Mouse (Mus musculus): ENCODE results near the gene Mcf2l. TPM values are rescaled to one million over a fixed set of nuclear protein-coding genes. Genes with fewer than 3 reads are reported as not detected.
A peak's percentile ranks its signal among the peaks of the same experiment; 100 is the strongest.

Mcf2l gene
- polyA plus RNA-seq, 1 experiment, result 144 TPM

DNA sequence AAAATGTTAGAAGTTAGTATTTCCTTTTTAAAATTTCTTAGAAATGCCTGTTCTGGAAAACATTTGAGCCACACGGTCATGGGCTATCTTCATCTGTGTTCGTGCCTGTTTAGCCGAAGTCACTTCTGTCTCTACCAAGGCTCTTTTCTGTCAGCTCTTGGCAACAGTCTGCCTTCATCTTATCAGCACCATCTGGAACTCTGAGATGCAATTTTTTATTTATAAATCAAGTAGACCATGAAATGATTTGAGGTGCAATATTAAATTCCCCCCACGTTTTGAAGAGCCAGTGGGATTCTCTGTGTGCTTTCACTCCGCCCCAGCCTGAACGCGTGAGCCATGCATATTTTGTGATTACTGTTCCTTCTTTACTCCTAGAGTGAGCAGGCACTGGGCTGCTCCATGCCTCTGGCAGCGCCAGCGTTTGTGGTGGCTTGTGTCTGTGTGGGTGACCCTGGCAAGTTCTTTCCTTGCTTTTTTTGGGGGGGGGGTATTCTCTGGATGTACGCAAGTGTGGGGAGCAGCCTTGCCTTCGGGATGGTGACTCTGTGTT lies 15.5 kb downstream of the Mcf2l start:
- no peaks in the 10 kb centered on the region for H3K4me1 ChIP-seq (ENCODE audit: control insufficient read depth, insufficient read depth, low read length)
- no peak for TF ChIP-seq POLR2A (IDR thresholded peaks at IDR 0.05; ENCODE audit: extremely low read depth, insufficient read depth, low read length)
- TF ChIP-seq CTCF (IDR thresholded peaks at IDR 0.05; ENCODE audit: extremely low read depth, insufficient read depth, low read length), result no peak
- no peak overlapping the region for H3K4me3 ChIP-seq (ENCODE audit: insufficient read depth, low read length)
- H3K27ac ChIP-seq (ENCODE audit: insufficient read depth, low read length), result no peak overlapping the region

DNA sequence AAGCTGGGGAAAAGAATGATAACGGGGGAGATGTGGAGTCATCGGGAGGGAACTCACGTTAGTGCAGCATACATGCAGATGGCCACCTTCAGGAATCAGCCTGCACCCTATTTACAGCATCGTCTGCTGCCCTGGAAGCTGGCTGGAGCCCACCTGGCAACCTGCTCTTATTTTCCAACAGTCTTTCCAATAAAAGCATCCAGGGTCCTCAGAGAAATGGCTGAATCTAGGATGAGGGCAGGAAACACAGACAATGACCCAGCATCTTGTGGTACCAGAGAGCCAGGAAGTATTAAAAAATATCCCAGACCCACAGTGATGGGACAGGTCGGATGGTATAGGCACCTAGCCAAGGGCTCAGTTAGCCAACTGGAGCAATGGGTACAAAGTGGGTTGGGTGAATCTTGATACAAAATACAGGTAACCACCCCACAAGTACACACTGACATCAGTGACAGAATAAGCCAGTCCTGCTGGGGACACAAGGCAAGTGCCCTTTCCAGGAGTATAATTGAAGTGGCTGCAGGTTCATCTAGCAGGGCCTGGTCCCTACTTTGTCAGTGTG lies 19.4 kb downstream of the Mcf2l start:
- H3K27ac ChIP-seq (ENCODE audit: insufficient read depth, low read length), result no peak overlapping the region
- TF ChIP-seq CTCF (IDR thresholded peaks at IDR 0.05; ENCODE audit: extremely low read depth, insufficient read depth, low read length), result no peak
- TF ChIP-seq POLR2A (IDR thresholded peaks at IDR 0.05; ENCODE audit: extremely low read depth, insufficient read depth, low read length), result no peak
- no peaks in the 10 kb centered on the region for H3K4me1 ChIP-seq (ENCODE audit: control insufficient read depth, insufficient read depth, low read length)
- H3K4me3 ChIP-seq (ENCODE audit: insufficient read depth, low read length), result no peak overlapping the region

DNA sequence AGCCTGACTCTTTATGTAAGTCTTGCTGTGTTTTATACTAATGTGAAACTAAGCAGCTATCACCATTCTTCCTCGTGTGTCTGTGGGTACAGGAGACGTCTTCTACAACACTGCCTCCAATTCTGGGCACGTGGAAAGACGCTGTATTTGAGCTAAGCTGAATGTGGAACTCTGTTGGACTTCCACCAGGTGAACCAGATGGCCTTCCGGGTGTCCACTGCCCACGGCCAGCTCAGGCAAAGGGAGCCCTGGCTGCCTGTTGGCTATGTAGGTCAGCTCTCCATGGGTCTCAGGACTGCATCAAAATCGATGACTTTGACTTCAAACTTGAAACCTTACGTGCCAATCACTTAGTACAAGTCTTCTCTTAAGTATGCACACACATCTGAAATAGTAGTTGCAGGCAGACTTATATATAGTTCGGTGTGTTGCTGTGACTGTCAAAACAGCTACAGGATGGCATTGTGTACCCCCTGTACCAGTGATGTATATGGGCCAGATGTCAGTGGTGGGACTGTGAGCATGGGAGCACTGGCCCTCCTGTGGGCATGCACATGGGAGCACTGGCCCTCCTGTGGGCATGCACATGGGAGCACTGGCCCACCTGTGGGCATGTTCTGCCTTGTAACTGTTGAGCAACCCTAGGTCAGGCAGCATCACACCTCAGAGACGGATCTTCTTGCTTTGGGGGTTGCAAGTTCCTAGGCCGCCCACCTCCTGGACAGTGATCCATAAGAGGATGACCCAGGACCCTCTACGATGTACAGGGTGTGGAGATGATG lies 20.4 kb downstream of the Mcf2l start:
- no peak for TF ChIP-seq POLR2A (IDR thresholded peaks at IDR 0.05; ENCODE audit: extremely low read depth, insufficient read depth, low read length)
- TF ChIP-seq CTCF (IDR thresholded peaks at IDR 0.05; ENCODE audit: extremely low read depth, insufficient read depth, low read length), result no peak
- H3K27ac ChIP-seq (ENCODE audit: insufficient read depth, low read length), result no peak overlapping the region
- H3K4me1 ChIP-seq (ENCODE audit: control insufficient read depth, insufficient read depth, low read length), result no peaks in the 10 kb centered on the region
- no peak overlapping the region for H3K4me3 ChIP-seq (ENCODE audit: insufficient read depth, low read length)

DNA sequence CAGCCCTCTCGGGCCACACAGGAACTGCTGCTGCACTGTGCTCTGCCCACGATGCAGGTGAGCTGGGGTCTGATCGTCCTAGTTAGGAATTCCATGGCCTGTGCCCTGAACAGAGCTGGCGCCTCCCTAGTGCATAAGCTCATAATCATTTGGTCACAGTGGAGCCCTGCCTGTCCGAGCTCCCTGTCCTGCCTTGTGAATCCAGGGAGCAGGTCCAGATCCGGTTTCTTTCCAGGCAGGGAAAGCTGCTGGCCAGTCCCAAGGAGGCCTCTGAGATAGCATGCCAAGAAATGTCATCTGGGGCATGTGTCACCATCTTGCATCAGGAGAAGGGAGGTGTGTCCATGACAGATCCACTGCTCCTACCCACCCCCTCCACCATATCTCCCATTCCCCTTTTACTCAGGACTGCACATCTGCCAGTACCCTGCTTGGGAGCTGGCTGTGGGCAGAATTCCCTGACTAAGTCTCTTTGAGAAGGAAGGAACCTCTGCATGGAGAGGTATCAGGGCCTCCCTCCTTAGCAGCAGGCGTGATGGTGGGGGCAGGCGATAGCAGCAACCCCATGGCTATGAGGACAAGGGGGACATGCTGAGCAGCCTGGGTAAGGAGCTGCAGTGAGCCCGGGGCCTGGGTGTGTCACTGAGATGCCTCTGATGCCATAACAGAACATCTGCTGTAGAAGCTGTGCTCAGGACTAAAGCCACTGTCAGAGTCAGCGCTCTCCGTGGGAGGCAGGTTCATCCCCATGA lies 21.4 kb downstream of the Mcf2l start:
- no peak overlapping the region for H3K4me3 ChIP-seq (ENCODE audit: insufficient read depth, low read length)
- no peak overlapping the region for H3K27ac ChIP-seq (ENCODE audit: insufficient read depth, low read length)
- TF ChIP-seq CTCF (IDR thresholded peaks at IDR 0.05; ENCODE audit: extremely low read depth, insufficient read depth, low read length) (no peak), POLR2A (IDR thresholded peaks at IDR 0.05; ENCODE audit: extremely low read depth, insufficient read depth, low read length) (no peak)
- H3K4me1 ChIP-seq (ENCODE audit: control insufficient read depth, insufficient read depth, low read length), result no peaks in the 10 kb centered on the region

DNA sequence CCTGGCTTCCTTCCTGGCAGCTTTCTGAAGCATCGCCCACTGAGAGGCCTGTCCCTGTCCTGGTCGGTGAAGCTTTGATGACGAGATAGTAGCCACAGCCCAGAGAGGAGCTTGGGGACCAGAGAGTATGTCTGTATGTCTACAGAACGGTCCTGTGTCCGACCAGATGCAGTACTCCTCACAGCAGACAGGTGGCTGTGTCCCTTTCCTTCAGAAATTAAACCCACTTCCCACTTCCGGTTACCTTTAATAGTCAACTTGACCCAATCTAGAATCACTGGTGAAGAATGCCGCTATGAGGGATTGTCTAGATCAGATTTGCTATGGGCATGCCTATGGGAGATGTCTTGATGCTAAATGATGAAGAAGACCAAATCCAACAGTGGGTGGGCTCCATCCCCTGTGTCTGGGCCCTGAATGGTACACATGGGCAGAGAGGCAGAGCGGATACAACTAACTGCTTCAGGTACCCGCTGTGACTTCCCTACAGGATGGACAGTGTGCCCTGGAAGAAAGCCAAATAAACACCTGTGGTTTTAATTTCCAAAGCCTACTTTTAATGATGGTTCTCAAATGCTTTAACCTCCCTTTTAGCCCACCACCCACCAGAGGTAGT lies 22.0 kb downstream of the Mcf2l start:
- TF ChIP-seq POLR2A (IDR thresholded peaks at IDR 0.05; ENCODE audit: extremely low read depth, insufficient read depth, low read length), result no peak
- TF ChIP-seq CTCF (IDR thresholded peaks at IDR 0.05; ENCODE audit: extremely low read depth, insufficient read depth, low read length), result peak; percentile 27; the same call in 1 of the 2 replicates
- no peaks in the 10 kb centered on the region for H3K4me1 ChIP-seq (ENCODE audit: control insufficient read depth, insufficient read depth, low read length)
- H3K4me3 ChIP-seq (ENCODE audit: insufficient read depth, low read length), result no peak overlapping the region
- no peak overlapping the region for H3K27ac ChIP-seq (ENCODE audit: insufficient read depth, low read length)

DNA sequence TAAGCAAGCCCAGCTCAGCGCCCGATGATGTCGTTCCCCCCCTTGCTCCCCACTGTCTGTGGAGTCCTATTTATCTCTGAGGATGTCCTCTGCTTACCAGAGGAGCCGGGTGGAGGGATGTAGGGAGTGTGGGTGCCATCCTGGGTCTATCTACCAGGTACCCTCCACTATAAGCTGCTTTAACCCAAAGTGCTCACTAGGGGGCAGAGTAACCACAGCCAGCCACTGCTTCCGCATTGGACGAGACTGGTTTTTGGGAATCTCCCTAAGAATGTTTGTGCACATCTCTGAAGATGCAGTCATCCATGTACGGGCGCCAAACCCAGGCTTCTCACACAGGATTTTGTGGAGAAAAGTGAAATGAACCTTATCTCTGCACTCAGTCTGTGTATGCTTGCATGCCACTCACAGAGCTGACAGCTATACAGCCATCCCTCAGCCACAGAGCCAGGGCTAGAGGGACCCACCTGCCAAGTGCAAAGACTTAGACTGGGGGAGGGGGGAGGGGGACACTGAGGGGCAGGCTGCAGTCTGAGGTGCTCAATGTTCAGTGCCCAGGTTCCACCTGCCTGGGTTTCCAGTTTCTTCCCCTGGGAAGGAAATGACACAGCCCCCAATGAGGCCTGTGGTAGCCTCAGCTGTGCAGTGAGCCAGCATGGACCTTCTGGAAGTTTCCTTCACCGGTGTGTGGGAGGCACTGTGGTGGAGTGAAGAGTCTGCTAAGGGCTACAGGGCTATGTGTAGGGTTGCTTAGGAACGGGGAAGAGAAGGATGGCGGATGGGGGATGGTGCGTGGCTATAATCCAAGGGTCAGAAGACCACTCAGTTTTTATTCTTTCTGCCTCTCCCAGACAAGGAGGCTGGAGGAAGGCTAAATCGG lies 23.1 kb downstream of the Mcf2l start:
- TF ChIP-seq CTCF (IDR thresholded peaks at IDR 0.05; ENCODE audit: extremely low read depth, insufficient read depth, low read length) (peak; percentile 91), POLR2A (IDR thresholded peaks at IDR 0.05; ENCODE audit: extremely low read depth, insufficient read depth, low read length) (no peak)
- Histone ChIP-seq H3K4me3 (ENCODE audit: insufficient read depth, low read length) (no peak overlapping the region), H3K4me1 (ENCODE audit: control insufficient read depth, insufficient read depth, low read length) (no peaks in the 10 kb centered on the region), H3K27ac (ENCODE audit: insufficient read depth, low read length) (no peak overlapping the region)

DNA sequence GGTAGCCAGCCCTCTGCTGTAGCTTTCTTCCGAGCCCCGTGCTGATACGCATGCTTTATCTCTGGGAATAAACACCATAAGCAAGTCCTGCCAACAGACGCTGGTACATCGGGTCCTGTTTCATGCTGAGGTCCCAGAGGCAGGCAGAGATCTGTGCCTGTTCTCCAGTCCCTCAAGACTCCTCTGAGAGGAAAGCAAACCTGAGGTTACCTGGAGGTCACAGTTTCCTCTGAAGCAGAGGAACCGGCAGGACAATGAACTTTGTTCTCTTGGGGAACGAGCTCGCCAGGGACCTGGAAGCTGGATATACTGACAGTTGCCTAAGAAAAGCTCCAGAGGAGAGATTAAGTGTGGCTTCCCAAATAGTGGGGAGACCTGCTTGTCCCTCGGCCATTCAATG lies 24.2 kb downstream of the Mcf2l start:
- no peak for TF ChIP-seq POLR2A (IDR thresholded peaks at IDR 0.05; ENCODE audit: extremely low read depth, insufficient read depth, low read length)
- no peak for TF ChIP-seq CTCF (IDR thresholded peaks at IDR 0.05; ENCODE audit: extremely low read depth, insufficient read depth, low read length)
- Histone ChIP-seq H3K27ac (ENCODE audit: insufficient read depth, low read length) (no peak overlapping the region), H3K4me1 (ENCODE audit: control insufficient read depth, insufficient read depth, low read length) (no peaks in the 10 kb centered on the region), H3K4me3 (ENCODE audit: insufficient read depth, low read length) (no peak overlapping the region)

DNA sequence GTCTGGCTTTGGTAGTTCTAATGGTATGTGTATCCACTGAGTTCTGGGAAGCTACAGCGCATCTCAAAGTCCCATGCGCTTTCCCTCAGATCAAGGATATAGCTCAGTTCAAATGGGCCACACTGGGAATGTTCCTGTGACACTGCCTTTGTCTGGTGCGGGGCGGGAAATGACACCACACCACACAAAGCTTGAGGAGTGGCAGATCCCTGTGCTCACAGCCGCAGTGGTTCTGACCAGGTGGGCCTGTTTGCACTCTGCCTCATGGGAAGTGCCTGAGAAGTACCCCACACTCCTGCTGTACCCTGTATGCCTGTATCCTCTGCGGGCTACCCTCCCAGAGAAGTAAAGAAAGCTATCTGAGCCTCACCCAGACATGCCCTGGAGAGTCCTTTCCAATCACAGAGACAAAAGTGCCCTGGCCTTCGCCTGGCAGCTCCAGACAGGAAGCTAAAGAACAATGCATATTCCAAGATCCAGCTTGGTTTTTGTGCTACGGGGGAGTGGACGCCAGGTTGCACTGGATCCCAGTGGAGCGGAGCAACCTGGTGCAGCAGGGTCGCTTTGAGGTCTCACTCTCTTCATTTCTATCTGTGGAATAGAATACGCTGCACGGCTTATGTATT lies 30.3 kb downstream of the Mcf2l start:
- Histone ChIP-seq H3K4me1 (ENCODE audit: control insufficient read depth, insufficient read depth, low read length) (no peaks in the 10 kb centered on the region), H3K4me3 (ENCODE audit: insufficient read depth, low read length) (no peak overlapping the region), H3K27ac (ENCODE audit: insufficient read depth, low read length) (no peak overlapping the region; the same call in 1 of the 2 replicates)
- TF ChIP-seq CTCF (IDR thresholded peaks at IDR 0.05; ENCODE audit: extremely low read depth, insufficient read depth, low read length) (no peak), POLR2A (IDR thresholded peaks at IDR 0.05; ENCODE audit: extremely low read depth, insufficient read depth, low read length) (no peak)

All from cortical plate, adult 2 months (tissue).